Mouse (Mus musculus): Measurements from ENCODE around the gene Eya2. TPM values are rescaled to one million over a fixed set of nuclear protein-coding genes. Genes with fewer than 3 reads are reported as not detected.

Eya2 gene
- polyA plus RNA-seq, 2 experiments, result 18.8 to 32.6 TPM

DNA sequence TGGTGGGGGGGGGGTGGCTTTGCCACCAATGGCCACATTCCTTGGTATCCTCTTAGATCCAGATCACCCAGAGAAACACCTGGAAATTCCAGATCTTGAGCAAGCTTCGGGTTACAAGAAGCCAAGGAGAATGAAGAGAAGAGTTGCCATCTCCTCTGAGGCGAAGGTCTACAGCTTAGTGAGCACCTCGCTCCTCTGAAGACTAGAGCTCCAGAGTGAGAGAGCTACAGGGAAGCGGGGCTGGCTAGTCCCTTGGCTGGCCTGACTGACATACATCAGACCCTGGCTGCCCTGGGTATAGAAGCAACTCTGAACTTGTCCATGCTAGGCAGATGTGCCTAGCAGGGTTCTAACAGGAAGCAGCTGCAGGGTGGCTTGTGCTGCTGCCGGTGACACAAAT is 214.3 kb downstream of the Eya2 start:
- no peak for ATAC-seq (ENCODE audit: low FRiP score, low read depth)
- Histone ChIP-seq H3K4me3 (replicated peaks; ENCODE audit: low read length) (no peak overlapping the region), H3K27ac (replicated peaks; ENCODE audit: low read depth, low read length) (no peak overlapping the region), H3K4me1 (ENCODE audit: control insufficient read depth, insufficient read depth, low read length) (no peaks in the 10 kb centered on the region), H3K4me2 (replicated peaks; ENCODE audit: low read depth, low read length, severe bottlenecking) (no peak overlapping the region), H3K9me3 (ENCODE audit: control insufficient read depth, low read length) (no peaks in the 10 kb centered on the region), H3K36me3 (ENCODE audit: control insufficient read depth, insufficient read depth, low read length) (peaks cover 96% of the 10 kb centered on the region), H3K27me3 (ENCODE audit: control insufficient read depth, insufficient read depth, low read length) (no peaks in the 10 kb centered on the region), H3K9ac (ENCODE audit: low read depth, low read length, severe bottlenecking) (no peak overlapping the region)
- TF ChIP-seq POLR2A (IDR thresholded peaks at IDR 0.05; ENCODE audit: borderline replicate concordance, extremely low read depth, insufficient read depth, insufficient read length), result no peak
- 97% methylated on average over 5 of the region's 5 CpGs for WGBS
- DNase-seq (ENCODE audit: low spot score), result no peak

- no peak overlapping the region for H3K4me3 ChIP-seq (replicated peaks; ENCODE audit: low read length)
- H3K4me2 ChIP-seq (replicated peaks; ENCODE audit: low read depth, low read length, severe bottlenecking), result no peak overlapping the region
- DNase-seq (ENCODE audit: low spot score) (no peak), ATAC-seq (ENCODE audit: low FRiP score, low read depth) (no peak)
- H3K9me3 ChIP-seq (ENCODE audit: control insufficient read depth, low read length), result no peaks in the 10 kb centered on the region
- WGBS, result 89% methylated on average over 5 of the region's 5 CpGs
- H3K27ac ChIP-seq (replicated peaks; ENCODE audit: low read depth, low read length), result no peak overlapping the region
- no peak for TF ChIP-seq POLR2A (IDR thresholded peaks at IDR 0.05; ENCODE audit: borderline replicate concordance, extremely low read depth, insufficient read depth, insufficient read length)
- no peak overlapping the region for H3K9ac ChIP-seq (ENCODE audit: low read depth, low read length, severe bottlenecking)
- peaks cover 96% of the 10 kb centered on the region for H3K36me3 ChIP-seq (ENCODE audit: control insufficient read depth, insufficient read depth, low read length)
- H3K27me3 ChIP-seq (ENCODE audit: control insufficient read depth, insufficient read depth, low read length), result no peaks in the 10 kb centered on the region
- no peaks in the 10 kb centered on the region for H3K4me1 ChIP-seq (ENCODE audit: control insufficient read depth, insufficient read depth, low read length)
Measured at GRCm38 (mm10) chr2:165809901-165810477, 215.2 kb downstream of the Eya2 start.

DNA sequence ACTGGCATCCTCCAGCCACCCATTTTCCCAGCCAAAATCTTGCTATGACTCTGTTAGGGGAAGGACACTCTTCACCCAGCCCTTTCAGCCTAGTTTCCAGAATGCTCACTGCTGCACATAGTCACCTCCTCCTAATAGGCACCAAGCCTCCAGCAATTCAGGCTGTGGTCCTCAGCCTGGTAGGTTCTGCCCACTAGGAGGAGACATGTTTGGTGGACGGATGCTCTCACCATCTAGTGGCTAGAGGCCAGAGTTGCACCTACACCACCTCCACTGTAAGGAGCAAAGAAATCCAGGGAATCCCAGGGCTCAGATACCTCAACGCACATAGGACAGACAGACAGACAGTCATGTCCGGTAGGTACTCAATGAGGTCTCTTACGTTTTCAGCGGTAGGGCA is 216.7 kb downstream of the Eya2 start:
- WGBS, result 60% methylated on average over 5 of the region's 5 CpGs
- no peak for TF ChIP-seq POLR2A (IDR thresholded peaks at IDR 0.05; ENCODE audit: borderline replicate concordance, extremely low read depth, insufficient read depth, insufficient read length)
- ATAC-seq (ENCODE audit: low FRiP score, low read depth) (no peak; the same call in 1 of the 2 replicates), DNase-seq (ENCODE audit: low spot score) (no peak)
- Histone ChIP-seq H3K9ac (ENCODE audit: low read depth, low read length, severe bottlenecking) (no peak overlapping the region), H3K4me2 (replicated peaks; ENCODE audit: low read depth, low read length, severe bottlenecking) (no peak overlapping the region), H3K27ac (replicated peaks; ENCODE audit: low read depth, low read length) (no peak overlapping the region), H3K9me3 (ENCODE audit: control insufficient read depth, low read length) (no peaks in the 10 kb centered on the region), H3K4me3 (replicated peaks; ENCODE audit: low read length) (no peak overlapping the region), H3K4me1 (ENCODE audit: control insufficient read depth, insufficient read depth, low read length) (no peaks in the 10 kb centered on the region), H3K27me3 (ENCODE audit: control insufficient read depth, insufficient read depth, low read length) (no peaks in the 10 kb centered on the region), H3K36me3 (ENCODE audit: control insufficient read depth, insufficient read depth, low read length) (peaks cover 94% of the 10 kb centered on the region)

DNA sequence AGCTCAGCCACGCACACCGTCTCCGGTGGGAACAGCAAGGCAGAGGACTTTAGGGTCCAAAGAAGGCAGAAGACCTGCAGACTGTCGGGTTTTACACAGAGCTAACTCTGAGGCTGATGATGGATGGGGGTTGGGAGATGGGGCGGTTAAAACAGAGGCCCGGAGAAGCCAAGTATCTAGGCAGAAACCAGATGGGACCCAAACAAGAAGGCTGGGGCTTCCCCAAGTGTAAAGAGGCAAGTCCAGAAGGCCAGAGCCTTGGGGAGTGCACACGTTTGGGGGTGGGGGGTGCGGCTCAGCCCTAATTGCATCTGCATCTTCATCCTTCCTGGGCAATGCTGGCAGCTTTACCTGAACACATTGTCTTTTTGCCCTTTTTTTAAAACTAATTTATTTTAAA is 218.1 kb downstream of the Eya2 start:
- Histone ChIP-seq H3K4me2 (replicated peaks; ENCODE audit: low read depth, low read length, severe bottlenecking) (no peak overlapping the region), H3K4me1 (ENCODE audit: control insufficient read depth, insufficient read depth, low read length) (no peaks in the 10 kb centered on the region), H3K9ac (ENCODE audit: low read depth, low read length, severe bottlenecking) (no peak overlapping the region), H3K9me3 (ENCODE audit: control insufficient read depth, low read length) (no peaks in the 10 kb centered on the region), H3K27ac (replicated peaks; ENCODE audit: low read depth, low read length) (no peak overlapping the region), H3K4me3 (replicated peaks; ENCODE audit: low read length) (no peak overlapping the region), H3K27me3 (ENCODE audit: control insufficient read depth, insufficient read depth, low read length) (no peaks in the 10 kb centered on the region), H3K36me3 (ENCODE audit: control insufficient read depth, insufficient read depth, low read length) (peaks cover 94% of the 10 kb centered on the region)
- 96% methylated on average over 8 of the region's 8 CpGs for WGBS
- DNase-seq (ENCODE audit: low spot score), result no peak
- TF ChIP-seq POLR2A (IDR thresholded peaks at IDR 0.05; ENCODE audit: borderline replicate concordance, extremely low read depth, insufficient read depth, insufficient read length), result no peak
- ATAC-seq (ENCODE audit: low FRiP score, low read depth), result no peak

DNA sequence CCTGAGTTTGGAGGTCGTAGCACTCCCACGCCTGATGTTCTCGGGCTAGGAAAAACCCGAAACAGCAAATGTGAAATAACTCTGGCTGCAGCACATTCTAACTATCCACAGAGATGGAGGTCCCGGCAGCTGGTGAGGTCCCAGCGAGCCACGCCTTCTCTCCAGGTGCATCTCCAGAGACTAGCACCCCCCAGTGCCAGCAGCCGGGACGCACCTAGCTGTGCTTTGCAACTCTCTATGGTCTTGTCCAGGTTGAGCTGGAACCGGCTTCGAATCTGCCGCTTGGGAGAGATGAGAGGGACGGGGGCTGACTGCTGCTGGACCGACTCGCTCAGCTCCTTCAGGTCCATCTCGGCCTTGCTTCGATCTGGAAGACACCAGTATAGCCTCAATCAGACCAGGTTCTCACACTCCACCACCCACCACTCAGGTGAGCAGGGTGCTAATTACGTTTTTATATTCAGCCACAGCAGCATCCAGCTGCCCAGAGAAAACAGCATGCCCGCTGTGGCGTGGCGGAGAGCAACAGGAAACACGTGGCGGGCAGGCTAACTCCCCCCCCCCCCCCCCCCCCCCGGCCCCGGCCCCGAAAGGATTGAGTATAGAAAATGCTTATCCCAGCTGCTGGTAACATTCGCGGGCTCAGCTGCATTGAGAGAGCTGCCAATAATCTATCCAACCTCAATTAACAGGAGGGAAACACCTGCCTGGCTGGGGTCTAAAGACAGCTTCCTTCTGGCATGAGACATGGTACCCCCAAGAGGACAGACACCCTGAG is 220.5 kb downstream of the Eya2 start:
- H3K27me3 ChIP-seq (ENCODE audit: control insufficient read depth, insufficient read depth, low read length), result no peaks in the 10 kb centered on the region
- WGBS, result 83% methylated on average over 25 of the region's 28 CpGs
- ATAC-seq (ENCODE audit: low FRiP score, low read depth) (no peak), DNase-seq (ENCODE audit: low spot score) (no peak)
- H3K27ac ChIP-seq (replicated peaks; ENCODE audit: low read depth, low read length), result no peak overlapping the region
- H3K36me3 ChIP-seq (ENCODE audit: control insufficient read depth, insufficient read depth, low read length), result peaks cover 92% of the 10 kb centered on the region
- no peaks in the 10 kb centered on the region for H3K4me1 ChIP-seq (ENCODE audit: control insufficient read depth, insufficient read depth, low read length)
- H3K4me2 ChIP-seq (replicated peaks; ENCODE audit: low read depth, low read length, severe bottlenecking), result no peak overlapping the region
- no peak overlapping the region for H3K4me3 ChIP-seq (replicated peaks; ENCODE audit: low read length)
- no peaks in the 10 kb centered on the region for H3K9me3 ChIP-seq (ENCODE audit: control insufficient read depth, low read length)
- no peak for TF ChIP-seq POLR2A (IDR thresholded peaks at IDR 0.05; ENCODE audit: borderline replicate concordance, extremely low read depth, insufficient read depth, insufficient read length)
- no peak overlapping the region for H3K9ac ChIP-seq (ENCODE audit: low read depth, low read length, severe bottlenecking)
